Mouse (Mus musculus) testis, postnatal 10 days (tissue): ENCODE results near the gene Ncapg2.

Experiments
- DNase-seq: peaks from one replicate; pipeline ENCODE4 v3.0.0; 2021; ENCODE audit warnings: low spot score

Gene Ncapg2

GRCm38 (mm10) chr12:116405045-116405835 is at the start of gene Ncapg2:
Gene Ncapg2, plus strand, starts transcription at chr12:116405402.
- DNase-seq, result peak; percentile 100

DNA sequence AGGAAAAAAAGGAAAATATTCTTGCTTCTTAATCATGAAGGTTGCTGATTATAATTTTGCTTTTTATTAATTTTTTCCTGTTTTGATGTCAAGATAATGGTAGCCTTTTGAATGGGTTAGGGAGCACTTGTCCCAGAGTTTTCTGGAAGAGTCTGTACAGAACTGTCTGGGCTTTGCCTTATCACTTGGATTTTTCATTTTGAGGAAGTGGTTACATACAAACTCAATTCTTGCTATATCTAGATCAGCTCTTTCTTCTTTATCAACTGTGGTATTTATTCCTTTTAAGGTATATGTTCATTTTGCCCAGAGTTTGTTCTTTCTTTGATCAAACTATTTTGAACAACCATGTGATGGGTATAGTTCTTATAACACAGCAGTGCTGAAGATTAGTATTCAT is 43.1 kb upstream of the Ncapg2 start:
- DNase-seq, result no peak

- no peak for DNase-seq
Observed at GRCm38 (mm10) chr12:116366900-116367299, 38.3 kb upstream of the Ncapg2 start.

- DNase-seq, result no peak
Observed at GRCm38 (mm10) chr12:116367346-116367745, 37.9 kb upstream of the Ncapg2 start.

DNA sequence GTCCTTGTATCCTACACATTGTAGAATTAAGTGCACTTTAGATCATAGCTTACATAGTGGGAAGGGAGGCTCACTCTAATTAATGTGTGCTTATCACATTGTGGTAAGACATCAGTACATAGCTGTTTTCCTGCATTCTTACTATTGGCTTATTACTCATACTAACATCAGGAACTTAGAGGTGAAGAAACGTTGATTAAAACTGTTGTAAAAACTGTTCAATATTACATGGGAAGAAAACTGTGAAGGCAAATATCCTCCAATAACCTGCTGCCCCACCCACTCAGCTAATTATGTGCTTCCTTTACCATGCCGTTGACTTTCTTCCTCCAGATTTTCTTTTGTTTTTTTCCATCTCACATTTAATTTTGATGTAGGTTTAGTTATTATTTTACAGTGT is 36.3 kb upstream of the Ncapg2 start:
- no peak for DNase-seq

GRCm38 (mm10) chr12:116383101-116383500 is 22.1 kb upstream of the Ncapg2 start:
- no peak for DNase-seq

DNA sequence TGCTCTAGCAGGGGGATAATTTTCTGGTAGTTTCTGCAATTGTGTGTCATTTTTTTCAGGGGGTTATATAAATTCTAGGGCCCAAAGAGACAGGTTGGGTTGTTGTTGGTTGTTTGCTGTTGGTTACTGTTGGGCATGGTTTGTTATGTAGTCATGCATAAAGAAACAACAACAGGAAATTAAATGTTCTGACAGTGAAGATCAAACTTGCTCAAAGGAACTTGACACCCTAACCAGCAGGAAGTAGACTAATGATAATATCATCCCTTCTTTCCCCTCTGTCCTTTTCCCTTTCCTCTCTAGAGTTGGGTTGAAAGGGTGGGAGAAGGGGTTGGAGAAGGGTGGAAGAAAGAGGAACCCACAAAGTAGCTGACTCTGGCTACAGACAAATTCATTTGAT is 21.2 kb upstream of the Ncapg2 start:
- no peak for DNase-seq

DNA sequence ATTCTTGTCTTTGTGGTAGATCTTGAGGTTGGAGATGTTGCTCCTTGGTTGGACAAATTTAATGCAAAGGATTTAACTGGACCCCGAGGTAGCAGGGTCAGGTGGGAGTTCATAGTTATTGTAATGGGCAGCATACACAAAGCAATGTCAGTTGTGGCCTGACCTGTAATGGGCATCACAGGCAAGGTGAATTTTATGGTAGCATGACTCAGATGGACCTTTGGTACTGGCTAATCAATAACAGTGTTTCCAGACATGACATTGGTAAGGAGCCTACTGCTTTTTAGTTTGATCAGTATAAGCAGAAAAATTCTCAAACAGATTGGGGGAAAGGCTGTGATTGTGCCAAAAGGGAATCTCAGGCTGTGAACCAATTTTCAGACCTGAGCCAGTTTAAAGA is 18.4 kb upstream of the Ncapg2 start:
- DNase-seq, result no peak

GRCm38 (mm10) chr12:116389868-116390267 is 15.3 kb upstream of the Ncapg2 start:
- DNase-seq, result no peak

DNA sequence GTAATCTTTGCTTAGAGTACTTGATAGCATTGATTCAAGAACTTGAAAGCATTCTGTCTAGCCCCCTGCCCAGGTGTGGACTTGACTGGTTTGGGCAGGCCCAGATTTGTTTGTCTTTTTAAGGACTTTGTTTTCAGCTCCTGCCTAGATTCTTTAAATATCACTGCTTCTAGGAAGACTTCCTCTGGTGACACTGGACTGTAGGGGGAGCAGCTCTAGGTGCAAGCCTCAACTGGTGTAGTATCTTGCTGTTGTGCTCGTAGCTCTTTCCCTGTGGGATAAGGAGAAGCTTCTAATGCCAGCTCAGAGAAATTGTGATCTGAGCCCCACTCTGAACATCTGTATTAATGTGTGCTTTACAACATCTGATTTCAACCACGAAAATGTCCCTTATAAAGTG is 10.9 kb upstream of the Ncapg2 start:
- DNase-seq, result no peak

- no peak for DNase-seq
Observed at GRCm38 (mm10) chr12:116395312-116395711, 9.9 kb upstream of the Ncapg2 start.

DNA sequence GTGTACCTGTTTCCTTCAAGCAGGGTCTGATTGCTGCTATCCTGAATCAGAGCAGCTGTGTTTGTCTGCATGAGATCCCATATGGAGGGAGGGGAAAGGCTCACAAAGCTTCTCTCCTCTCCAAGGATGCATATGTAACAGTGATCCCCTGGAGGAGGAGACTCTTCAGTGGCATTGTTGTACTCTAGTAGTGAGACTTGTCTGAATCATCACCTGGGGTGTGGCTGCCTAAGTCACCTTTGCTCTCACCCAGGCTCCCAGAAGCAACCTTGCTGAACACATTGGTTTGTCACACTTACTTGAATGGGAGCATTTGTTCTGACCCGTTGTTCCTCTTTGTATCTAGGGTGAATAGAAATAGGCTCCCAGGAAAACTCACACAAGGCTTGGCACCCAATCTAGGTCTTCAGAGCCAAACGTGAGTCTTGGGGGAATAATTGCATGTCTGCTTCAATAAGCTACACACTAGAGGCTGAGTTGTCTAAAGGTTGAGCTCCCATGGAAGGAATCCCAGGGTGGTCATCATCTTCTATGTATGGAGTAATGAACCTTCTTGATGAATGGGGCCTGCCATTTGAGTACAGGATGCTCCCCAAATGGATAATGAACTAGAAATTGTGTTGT is 9.0 kb upstream of the Ncapg2 start:
- DNase-seq, result no peak

DNA sequence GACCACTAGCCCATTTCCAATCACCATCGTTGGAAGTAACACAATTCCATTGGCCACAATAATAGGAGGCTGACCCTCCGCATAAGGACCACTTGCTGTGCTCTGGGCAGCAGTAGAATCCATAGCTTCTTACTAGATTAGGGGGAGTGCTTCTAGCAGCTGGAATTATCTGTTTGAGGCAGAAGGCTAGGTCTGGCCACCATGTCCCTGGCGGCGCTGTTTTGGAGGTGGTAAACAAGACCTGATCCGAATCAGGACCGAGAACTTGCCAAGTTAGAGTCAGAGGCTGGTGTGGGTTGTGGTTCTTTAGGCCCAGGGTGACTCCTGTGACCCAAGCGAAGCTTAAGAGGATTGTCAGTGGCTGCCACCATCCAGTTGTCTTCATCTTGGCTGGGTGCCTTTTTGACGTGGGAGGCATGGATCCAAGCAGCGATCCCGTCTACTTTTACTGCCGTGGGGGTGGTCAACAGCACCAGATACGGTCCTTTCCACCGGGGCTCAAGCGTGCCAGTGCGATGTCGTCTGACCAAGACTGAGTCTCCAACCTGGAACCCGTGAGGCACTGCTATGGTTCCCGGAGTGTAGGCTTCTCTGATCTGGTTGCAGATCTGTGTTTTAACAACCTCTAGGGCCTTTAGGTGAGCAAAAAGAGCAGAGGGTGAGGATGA is 1.1 kb upstream of the Ncapg2 start:
- DNase-seq, result peak; percentile 47

DNA sequence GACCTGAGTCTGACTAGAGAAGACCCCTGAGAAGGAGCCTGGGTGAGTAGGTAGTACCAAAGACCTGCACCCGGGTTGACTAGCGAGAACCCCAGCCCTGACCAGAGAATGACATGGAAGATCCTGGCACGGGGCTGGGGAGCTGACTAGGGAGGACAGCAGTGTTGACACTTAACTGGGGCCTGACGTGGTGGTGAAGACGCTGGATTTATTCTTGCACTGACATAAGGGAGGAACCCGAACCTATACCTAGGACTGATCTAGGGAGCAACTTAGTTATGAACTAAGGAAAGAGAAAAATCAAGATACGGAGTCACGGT is 594 bp downstream of the Ncapg2 start:
- DNase-seq, result no peak

DNA sequence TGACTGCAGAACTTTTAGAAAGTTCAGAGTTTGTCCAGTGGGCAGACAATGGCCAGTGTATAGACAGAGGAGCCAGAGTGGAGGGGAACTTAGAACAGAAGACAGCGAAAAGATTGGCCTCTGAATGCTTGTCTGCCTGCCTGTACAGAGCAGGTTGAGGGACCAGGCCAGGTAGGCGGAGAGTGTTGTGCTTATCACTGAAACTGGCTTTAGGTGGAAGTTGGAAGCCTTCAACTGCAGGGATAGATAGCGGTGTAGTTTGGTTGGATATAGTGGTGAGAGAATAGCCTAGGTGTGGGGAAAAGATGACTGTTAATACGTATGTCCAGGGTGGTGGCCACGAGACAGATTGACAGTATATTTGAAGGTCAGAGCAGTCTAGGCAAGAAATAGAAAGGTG is 2.7 kb downstream of the Ncapg2 start:
- DNase-seq, result no peak

GRCm38 (mm10) chr12:116414941-116415340 is 9.7 kb downstream of the Ncapg2 start:
- no peak for DNase-seq

- DNase-seq, result no peak
Observed at GRCm38 (mm10) chr12:116416514-116416913, 11.3 kb downstream of the Ncapg2 start.

- DNase-seq, result no peak
Observed at GRCm38 (mm10) chr12:116421656-116422055, 16.5 kb downstream of the Ncapg2 start.

DNA sequence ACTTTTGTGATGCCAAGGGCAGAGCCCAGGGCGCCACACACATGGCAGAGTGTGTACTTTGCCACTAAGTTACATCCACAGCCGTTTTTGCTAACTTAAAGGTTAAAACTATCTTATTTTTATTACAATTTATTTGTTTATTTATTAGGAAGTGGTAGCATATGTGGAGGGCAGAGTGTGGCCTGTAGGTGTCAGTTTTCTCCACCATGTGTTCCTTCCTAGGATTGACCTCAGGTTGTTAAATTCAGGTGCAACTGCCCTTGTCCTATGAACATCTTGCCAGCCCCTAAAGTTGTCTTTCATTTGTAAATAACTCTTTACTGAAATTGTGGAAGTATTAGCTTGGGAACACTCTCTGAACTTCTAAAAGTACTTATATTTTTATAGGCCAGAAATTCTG is 20.2 kb downstream of the Ncapg2 start:
- DNase-seq, result no peak

DNA sequence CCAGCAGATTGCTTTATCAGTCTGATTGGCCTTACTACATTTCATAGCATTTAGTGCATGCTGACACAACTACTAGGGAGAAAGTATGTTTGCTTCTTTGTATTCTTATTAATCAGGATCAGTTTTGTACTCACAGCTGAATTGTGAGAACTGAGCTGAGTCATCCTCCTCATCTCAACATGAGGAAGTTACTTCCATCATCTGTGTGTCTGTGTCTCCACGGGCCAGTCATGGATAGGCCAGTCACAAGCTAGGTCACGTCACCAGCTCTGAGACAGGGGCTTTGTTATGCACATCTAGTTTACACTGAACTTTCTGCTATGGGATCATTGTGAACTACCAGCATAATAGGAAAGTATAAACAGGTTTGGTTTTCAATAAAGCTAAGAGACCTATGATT is 28.5 kb downstream of the Ncapg2 start:
- DNase-seq, result no peak

DNA sequence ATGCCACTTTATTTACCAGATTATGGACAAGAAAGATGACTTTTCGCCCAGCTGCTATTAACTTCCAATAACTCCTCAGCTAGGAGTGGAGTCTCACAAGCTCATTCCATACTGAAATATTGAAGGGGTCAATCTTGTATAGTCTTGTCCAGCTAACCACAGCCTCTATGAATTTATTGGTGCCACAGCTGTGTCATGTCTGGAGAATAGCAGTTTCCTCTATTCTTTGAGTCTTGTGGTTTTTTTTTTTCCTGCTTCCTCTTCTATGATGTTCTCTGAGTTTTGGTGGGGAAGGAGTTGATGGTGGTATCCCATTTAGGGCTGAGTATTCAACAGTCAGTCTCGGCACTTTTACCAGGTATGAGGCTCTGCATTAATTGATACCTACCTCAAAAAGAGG is 30.0 kb downstream of the Ncapg2 start:
- DNase-seq, result no peak

- no peak for DNase-seq
Observed at GRCm38 (mm10) chr12:116436125-116436524, 30.9 kb downstream of the Ncapg2 start.

DNA sequence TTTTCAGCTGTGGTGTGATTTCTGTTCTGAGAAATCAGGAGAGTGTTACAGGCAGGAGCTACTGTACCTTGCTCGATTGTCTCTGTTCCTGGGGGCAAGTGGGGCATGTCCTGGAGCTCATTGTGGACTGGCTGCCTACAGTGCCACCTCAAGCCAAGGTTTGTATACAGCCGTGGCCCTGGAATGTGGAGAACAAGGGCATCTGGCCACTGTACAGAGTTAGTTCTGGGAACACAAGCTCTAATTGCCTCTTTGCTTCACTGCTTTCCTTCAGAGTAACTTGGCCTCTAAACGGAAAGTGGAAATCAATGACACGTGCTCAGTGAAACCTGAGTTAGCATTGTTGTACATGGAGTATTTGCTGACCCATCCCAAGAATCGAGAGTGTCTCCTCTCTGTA is 33.4 kb downstream of the Ncapg2 start:
- no peak for DNase-seq
